Mouse (Mus musculus) kidney, adult 8-10 months (tissue): ENCODE measurements around the gene Slc8a1.

ENCODE experiments used
- DNase-seq, 2 experiments: peaks; one replicate each; pipeline ENCODE4 v3.0.0; 2022

Gene Slc8a1

DNA sequence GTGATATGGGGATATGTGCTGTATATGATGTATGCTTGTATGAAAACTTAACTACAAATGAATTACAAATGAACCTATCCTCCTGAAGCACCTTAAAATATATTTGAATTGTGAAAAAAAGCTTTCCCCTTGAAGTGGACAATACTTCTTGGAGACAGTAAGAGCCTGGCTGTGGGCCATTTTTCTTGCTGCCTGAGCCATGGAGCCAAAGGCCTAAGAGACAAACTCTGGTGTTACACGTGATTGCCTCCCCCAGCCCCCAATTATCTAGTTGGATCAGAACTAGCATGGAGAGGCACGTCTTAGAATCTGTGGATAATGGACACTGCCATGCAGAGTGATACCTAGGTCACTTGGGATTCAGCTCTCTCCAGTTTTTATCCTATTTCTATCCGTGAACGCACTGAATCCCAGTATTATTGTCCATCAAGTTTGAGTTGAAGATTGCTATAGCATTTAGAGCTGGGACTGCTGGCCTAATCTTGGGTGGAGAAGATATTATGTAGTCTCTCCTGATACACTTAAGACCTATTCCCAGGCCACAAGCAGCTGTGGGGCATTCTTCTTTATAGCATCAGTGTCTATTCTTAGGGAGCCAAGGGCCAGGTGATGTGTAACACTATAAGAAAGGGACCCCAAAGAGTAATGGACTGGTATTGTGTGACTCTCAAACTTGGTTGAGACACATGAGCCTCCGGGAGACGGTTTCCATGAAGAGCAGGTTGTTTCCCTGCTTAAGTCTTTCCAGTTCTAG, 321.6 kb downstream of the Slc8a1 start:
- DNase-seq = no peak

- DNase-seq = no peak
These were observed 325.4 kb downstream of the Slc8a1 start for GRCm38 (mm10) chr17:81412736-81413135.

DNA sequence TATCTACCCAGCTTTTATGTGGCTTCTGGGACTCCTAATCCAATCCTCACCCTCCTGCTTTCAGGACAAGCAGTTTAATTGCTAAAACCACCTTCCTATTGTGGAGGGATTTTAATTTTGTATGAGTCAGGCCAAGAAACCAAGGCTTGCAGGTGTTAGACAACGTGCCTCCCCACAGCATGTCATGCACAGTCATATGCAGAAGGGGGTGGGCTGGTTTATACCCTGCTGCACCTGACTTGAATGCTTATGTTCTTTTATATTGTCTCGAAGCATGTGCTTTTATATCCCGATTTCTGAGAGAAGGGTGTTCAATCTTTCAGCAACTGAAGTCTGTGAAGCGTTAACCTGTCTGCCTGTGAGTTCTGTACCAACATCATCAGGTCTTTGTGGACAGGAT, 334.0 kb downstream of the Slc8a1 start:
- DNase-seq = no peak

GRCm38 (mm10) chr17:81403121-81403520, 335.1 kb downstream of the Slc8a1 start:
- DNase-seq = no peak

DNA sequence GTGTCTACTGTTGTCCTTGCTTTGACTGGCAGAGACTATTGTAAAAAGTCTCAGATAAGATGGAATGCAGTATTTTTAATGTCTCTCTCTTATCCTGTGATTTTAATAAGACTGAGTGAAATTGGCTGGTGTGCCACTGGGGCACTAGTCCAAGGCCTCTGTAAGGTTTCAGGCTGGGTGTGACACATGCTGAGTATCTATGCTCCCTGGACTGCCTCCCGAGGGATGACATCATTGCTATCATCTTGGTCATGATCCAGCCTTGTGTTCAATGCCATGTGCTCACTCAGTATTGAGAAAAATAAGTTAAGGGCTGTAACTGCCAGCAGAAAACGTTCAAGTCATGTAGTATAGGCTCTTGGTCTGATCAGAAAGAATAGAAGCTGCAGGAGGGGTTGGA, 335.5 kb downstream of the Slc8a1 start:
- no peak for DNase-seq

DNA sequence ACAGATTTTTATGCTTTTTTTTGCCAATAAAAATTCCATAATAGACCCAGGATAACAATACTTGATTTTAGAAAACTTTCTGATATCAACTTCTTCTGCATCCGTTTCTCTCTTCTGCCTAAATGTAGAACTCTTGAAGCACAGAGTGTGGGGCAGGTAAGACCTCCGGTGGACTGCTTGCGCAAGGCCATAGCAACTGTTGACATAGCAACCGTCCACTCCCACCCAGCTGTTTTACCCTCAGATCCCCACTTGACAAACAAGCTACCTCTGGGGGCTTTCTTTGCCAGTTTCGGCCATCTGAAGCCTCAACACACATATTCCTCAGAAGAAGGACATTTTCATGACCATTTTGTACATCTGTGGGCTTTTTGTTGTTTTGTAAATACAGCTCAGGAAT, 337.8 kb downstream of the Slc8a1 start:
- DNase-seq = no peak

DNA sequence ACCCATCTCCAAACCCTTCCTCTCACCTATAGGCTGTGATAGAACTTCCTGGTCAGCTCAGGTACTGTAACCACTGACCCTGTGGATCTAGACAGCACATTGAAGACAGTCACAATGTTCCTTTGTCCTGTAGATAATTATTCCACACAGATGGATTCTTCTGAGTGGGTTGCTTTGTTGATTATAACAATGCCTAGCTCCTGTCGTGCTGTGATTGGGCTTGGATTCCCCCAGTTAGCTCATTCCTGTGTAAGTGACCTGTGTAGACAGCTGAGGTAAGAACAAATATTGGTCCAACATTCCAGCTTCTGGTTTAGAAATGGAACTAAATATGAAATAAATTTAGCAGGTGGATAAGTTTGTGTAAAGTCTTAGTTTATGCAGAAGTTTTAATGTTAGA, 340.7 kb downstream of the Slc8a1 start:
- no peak for DNase-seq

GRCm38 (mm10) chr17:81394124-81394523, 344.1 kb downstream of the Slc8a1 start:
- DNase-seq = no peak

DNA sequence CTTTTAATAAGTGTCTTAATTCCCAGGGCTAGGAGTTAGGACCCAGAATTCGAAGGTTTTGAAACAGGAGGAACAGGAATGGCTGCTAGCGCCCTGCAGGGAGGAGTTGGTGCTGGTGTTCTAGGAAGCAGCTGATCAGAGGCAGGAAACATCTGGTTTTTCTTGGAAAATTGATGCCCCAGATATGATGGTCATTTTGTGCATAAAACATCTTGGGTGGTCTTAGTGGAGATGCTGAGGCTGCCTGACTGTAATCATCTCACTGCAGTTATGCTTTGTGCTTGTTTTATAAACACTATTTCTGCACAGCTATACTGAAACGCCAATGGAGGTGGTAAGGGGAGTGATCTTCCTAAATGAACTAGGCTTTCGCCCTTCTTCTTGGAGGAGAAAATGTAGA, 345.1 kb downstream of the Slc8a1 start:
- DNase-seq = no peak

- DNase-seq = no peak
These were observed 346.7 kb downstream of the Slc8a1 start for GRCm38 (mm10) chr17:81391478-81391877.

GRCm38 (mm10) chr17:81390790-81391189, 347.4 kb downstream of the Slc8a1 start:
- DNase-seq = no peak

DNA sequence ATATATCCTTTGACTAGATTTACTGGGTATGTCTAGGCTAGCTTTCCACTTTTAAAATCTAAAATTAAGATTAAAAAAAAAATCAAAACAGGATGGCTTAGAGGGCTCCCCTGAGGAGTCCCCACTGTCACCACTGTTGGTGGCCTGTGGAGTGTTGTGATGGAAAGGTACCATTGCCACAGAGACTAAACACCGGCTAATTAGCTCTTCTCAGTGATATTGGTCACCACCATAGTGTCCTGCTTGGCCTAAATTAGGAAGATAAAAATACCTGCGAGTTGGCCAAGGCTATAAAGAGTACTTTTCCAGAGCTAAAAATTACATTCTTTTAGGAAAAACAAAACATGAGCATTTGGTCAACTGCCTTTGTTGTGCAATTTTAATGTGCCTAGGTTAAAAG, 352.1 kb downstream of the Slc8a1 start:
- DNase-seq = no peak

DNA sequence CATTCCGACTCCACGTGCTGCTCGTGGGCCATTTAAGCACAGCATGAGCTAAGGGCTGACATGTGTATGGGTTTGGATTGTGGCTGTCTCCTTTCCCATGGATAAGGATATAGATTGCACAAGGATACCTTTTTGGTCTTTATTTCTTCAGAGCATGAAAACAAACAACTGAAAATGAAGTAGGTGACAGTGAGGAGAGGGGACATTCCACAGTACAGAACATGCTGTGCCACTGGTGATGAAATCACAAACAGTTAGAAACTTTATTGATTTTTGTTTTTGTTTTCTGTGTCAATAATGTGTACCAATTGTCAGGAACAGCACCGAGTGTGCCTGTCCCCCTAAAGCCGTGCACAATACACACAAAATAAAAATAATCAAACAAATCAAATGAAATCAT, 352.7 kb downstream of the Slc8a1 start:
- no peak for DNase-seq

DNA sequence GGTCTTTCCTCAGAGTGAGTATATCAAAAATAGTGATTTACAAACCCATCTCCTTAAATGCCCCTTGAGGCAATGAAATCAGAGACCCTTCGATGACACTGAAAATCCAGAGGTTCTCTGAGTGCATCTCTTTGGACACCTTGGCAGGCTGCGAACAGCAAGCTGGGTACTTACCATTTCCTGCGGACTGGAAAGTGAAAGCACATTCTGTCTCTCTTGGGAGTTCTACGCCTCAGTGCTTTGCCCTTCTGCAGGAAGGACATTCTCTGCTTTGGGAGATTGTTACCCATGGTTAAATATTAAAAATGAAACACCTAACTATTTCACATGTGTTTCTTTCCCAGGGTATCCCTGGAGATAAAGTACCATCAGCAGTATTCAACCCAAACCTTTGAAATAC, 354.7 kb downstream of the Slc8a1 start:
- peak; percentile 71 to 80 for DNase-seq

GRCm38 (mm10) chr17:81378436-81378835, 359.7 kb downstream of the Slc8a1 start:
- no peak for DNase-seq

DNA sequence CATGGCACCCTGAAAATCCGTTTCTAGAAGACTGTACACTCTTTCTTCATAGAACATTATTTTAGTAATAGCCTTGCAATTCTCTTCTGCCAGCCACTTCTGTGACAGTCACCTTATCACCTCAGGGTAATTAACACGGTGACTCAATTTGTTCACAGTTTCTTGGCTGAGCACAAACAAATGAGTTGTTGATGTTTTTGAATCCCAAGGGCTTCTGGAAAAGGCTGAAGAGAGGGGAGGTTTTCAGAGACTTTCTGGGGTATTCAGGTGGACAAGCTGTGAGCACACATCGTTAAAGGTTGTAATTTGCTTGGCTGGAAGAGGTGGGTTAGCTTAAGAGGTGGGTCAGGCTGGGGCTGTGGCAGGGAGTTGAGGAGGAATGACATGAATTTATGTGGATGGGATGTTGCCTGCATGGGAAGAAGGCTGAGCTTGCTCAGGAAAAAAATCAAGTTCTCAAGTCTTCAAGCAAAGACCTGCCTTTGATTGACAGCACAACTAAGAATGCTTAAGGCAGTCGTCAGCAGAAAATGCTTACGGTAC, 360.3 kb downstream of the Slc8a1 start:
- no peak for DNase-seq

- no peak for DNase-seq
These were observed 361.0 kb downstream of the Slc8a1 start for GRCm38 (mm10) chr17:81377195-81377594.

- DNase-seq = no peak
These were observed 362.3 kb downstream of the Slc8a1 start for GRCm38 (mm10) chr17:81375901-81376300.

DNA sequence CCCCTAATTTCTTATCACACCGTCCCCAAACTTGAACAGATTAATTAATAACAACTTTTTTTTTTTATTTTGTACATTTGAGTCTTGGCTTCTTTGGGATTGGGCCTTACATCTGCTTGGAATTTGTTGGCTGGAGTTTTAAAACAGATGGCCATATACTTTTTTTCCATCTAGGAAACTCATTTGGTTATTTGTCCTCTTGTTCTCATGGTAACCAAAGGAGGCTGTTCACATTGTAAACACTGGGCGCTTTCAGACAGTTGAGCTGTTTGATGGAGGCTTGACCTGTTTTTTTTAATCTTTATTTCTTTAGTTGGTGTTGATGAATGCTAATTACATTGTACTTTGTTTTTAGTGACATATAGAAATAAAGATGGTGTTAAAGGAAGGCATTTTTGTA, 369.1 kb downstream of the Slc8a1 start:
- no peak for DNase-seq

GRCm38 (mm10) chr17:81368503-81368902, 369.7 kb downstream of the Slc8a1 start:
- no peak for DNase-seq

DNA sequence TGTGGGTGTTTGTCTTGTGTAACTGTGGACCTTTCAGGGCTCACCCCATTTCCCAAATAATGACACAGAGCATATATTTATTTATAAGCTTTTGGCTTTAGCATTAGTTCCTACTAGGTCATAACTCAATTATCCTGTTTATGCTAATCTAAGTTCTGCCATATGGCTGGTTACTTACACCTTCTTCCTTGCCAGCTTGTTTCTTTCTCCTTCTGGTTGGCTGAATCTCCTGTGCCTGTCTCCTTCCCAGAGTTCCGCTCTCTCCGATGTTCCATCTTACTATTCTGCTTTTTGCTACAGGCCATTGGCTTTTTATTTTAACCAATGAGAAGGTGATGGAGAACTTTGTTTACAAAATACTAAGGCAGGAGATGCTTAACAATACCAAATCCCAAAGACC, 374.8 kb downstream of the Slc8a1 start:
- DNase-seq = no peak

DNA sequence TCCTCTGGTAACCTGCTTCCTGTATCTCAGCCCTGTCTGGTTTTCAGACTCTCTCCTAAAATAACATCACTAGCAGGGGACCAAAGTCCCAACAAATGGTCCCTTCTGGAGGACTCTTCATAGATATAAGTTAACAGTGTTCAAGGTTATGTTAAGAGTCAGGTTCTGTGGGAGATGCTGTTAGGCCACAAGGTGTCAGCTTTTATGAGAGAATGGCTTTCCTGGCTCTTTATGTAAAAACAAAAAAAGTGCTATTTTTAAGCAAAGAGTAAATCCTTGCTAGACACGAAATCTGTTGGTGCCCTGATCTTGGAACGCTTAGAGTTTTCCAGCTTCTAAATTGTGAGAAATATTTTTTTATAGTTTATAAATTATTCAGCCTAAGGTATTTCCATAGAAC, 377.6 kb downstream of the Slc8a1 start:
- no peak for DNase-seq

- DNase-seq = no peak
These were observed 378.1 kb downstream of the Slc8a1 start for GRCm38 (mm10) chr17:81360032-81360431.

GRCm38 (mm10) chr17:81336024-81336754, 402.0 kb downstream of the Slc8a1 start:
- no peak for DNase-seq
